Mouse (Mus musculus) small intestine, adult 2 months (tissue): ENCODE results near the gene Togaram2.

ENCODE experiments used
- CTCF ChIP-seq: fragments of 200-500 bp; IDR thresholded peaks from 2 replicates; pipeline ENCODE4 v1.5.1; 2012; ENCODE audit warnings: low read depth, mild to moderate bottlenecking, control low read depth, inconsistent platforms, low read length, moderate library complexity, mixed read lengths; ENCODE audit not compliant: insufficient replicate concordance, insufficient read length; ENCODE audit errors: extremely low read depth
- POLR2A ChIP-seq: fragments of 200-500 bp; IDR thresholded peaks from 2 replicates; pipeline ENCODE4 v1.6.1; 2012; ENCODE audit warnings: low read depth, mild to moderate bottlenecking, control low read depth, inconsistent platforms, low read length, moderate library complexity

GRCm38 (mm10) chr17:71658666-71659065, 14.4 kb upstream of the Togaram2 start:
- TF ChIP-seq POLR2A = no peak
- TF ChIP-seq CTCF = no peak
